ENCODE assay signal across 20 mouse cellular contexts in the genomic region with DNA sequence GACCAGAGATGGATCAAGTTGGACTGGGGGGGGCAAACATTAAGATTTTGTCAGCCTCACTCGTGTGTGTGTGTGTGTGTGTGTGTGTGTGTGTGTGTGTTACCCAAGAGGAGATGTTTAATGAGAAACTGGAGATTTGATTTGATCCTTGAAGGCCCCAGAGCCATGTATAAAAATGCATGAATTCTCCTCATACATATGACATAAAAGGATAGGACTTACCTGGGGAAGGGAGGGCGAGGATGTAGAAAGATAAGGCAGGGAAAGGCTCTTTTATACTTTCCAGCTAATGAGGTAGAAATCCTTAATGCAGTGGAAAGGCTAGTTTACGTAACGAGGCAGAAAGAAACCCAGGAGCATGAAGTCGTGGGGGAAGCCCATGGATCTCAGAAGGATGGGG.
DNase-seq lines count a peak whose midpoint lies in the region; ATAC-seq and TF ChIP-seq lines count a peak whose summit lies in the region.
"Had no signal": no experiment of that assay in that cellular context is flagged by ENCODE, and none has a peak within 500 bp of the region (broad histone marks: within the 10 kb centered on the region; RNA-seq: fewer than 3 reads in every experiment).

No protein-coding gene starts in this region.

- H3K4me2 ChIP-seq in forebrain, embryonic 15.5 days (replicated peaks): no peak overlapping the region
- H3K4me2 ChIP-seq in forebrain, embryonic 12.5 days: no peak overlapping the region
- no peak overlapping the region for H3K4me2 ChIP-seq in midbrain, embryonic 16.5 days (ENCODE audit: low read length)
- H3K4me2 ChIP-seq: embryonic facial prominence, embryonic 12.5 days; heart, embryonic 12.5 days; hindbrain, embryonic 15.5 days had no signal

- H3K4me3 ChIP-seq in forebrain, embryonic 15.5 days: no peak overlapping the region
- no peak overlapping the region for H3K4me3 ChIP-seq in forebrain, embryonic 12.5 days (replicated peaks)
- no peak overlapping the region for H3K4me3 ChIP-seq in layer of hippocampus, adult 2 months
- H3K4me3 ChIP-seq in midbrain, embryonic 16.5 days (ENCODE audit: low read depth, low read length): no peak overlapping the region
- H3K4me3 ChIP-seq: embryonic facial prominence, embryonic 12.5 days; heart, adult 2 months; heart, embryonic 12.5 days; hindbrain, embryonic 15.5 days had no signal

- H3K36me3 ChIP-seq in forebrain, embryonic 15.5 days: no peaks in the 10 kb centered on the region
- no peaks in the 10 kb centered on the region for H3K36me3 ChIP-seq in forebrain, embryonic 12.5 days (replicated peaks)
- no peaks in the 10 kb centered on the region for H3K36me3 ChIP-seq in midbrain, embryonic 16.5 days (ENCODE audit: control insufficient read depth, insufficient read depth, low read length)
- H3K36me3 ChIP-seq: embryonic facial prominence, embryonic 12.5 days; G1E; heart, embryonic 12.5 days; hindbrain, embryonic 15.5 days had no signal

- no peak for TF ChIP-seq POLR2A in brain, embryonic 14.5 days (IDR thresholded peaks at IDR 0.05; ENCODE audit: borderline replicate concordance, extremely low read depth, insufficient read depth, insufficient read length, poor library complexity, severe bottlenecking)

- H3K27ac ChIP-seq in forebrain, embryonic 15.5 days (replicated peaks): peak overlapping the region; percentile 57; the same call in 1 of the 2 replicates
- H3K27ac ChIP-seq in forebrain, embryonic 12.5 days: no peak overlapping the region
- peak overlapping the region; percentile 80; the same call in 1 of the 2 replicates for H3K27ac ChIP-seq in layer of hippocampus, adult 2 months
- peak overlapping the region; percentile 0; the same call in 1 of the 2 replicates for H3K27ac ChIP-seq in midbrain, embryonic 16.5 days (ENCODE audit: low read length)
- H3K27ac ChIP-seq: embryonic facial prominence, embryonic 12.5 days; heart, adult 2 months; hindbrain, embryonic 15.5 days had no signal

- peaks cover 31% of the 10 kb centered on the region for H3K4me1 ChIP-seq in forebrain, embryonic 15.5 days
- H3K4me1 ChIP-seq in forebrain, embryonic 12.5 days: peaks cover 19% of the 10 kb centered on the region
- peaks cover 22% of the 10 kb centered on the region for H3K4me1 ChIP-seq in midbrain, embryonic 16.5 days (ENCODE audit: control insufficient read depth, insufficient read depth, low read length)

- 62% methylated on average over 5 of the region's 5 CpGs for WGBS in forebrain, embryonic 15.5 days
- WGBS in forebrain, embryonic 12.5 days: 66% methylated on average over 5 of the region's 5 CpGs
- 60% methylated on average over 5 of the region's 5 CpGs for WGBS in midbrain, embryonic 16.5 days

- no peak for TF ChIP-seq CTCF in layer of hippocampus, adult 2 months (conservative IDR thresholded peaks at IDR 0.05)
- no peak for TF ChIP-seq CTCF in brain, embryonic 14.5 days (IDR thresholded peaks at IDR 0.05; ENCODE audit: borderline replicate concordance, extremely low read depth, insufficient read depth, insufficient read length)

- H3K27me3 ChIP-seq in forebrain, embryonic 15.5 days: no peaks in the 10 kb centered on the region
- no peaks in the 10 kb centered on the region for H3K27me3 ChIP-seq in forebrain, embryonic 12.5 days
- no peaks in the 10 kb centered on the region for H3K27me3 ChIP-seq in midbrain, embryonic 16.5 days (ENCODE audit: control insufficient read depth, insufficient read depth, low read depth, low read length)
- H3K27me3 ChIP-seq: embryonic facial prominence, embryonic 12.5 days; heart, embryonic 12.5 days; hindbrain, embryonic 15.5 days had no signal

- no peak overlapping the region for H3K9ac ChIP-seq in forebrain, embryonic 15.5 days (replicated peaks)
- H3K9ac ChIP-seq in forebrain, embryonic 12.5 days: no peak overlapping the region
- no peak overlapping the region for H3K9ac ChIP-seq in midbrain, embryonic 16.5 days (ENCODE audit: low read depth, low read length)
- H3K9ac ChIP-seq: embryonic facial prominence, embryonic 12.5 days; forebrain, postnatal 0 days; heart, embryonic 12.5 days; hindbrain, embryonic 15.5 days had no signal

- no peak for ATAC-seq in forebrain, embryonic 15.5 days (replicated peaks)
- no peak for ATAC-seq in forebrain, embryonic 12.5 days (ENCODE audit: low FRiP score)
- peak; percentile 40; the same call in 1 of the 2 replicates for ATAC-seq in midbrain, embryonic 16.5 days
- ATAC-seq: CD4-positive, CD25-positive, alpha-beta regulatory T cell, adult 4 months had no signal

- no peak for DNase-seq in layer of hippocampus, adult 2 months (ENCODE audit: low spot score in 2 of 2)
- DNase-seq in layer of hippocampus, postnatal 14 days (ENCODE audit: low spot score in 2 of 2): no peak
- peak; percentile 31 for DNase-seq in brain, embryonic 14.5 days (ENCODE audit: low read depth)
- DNase-seq in heart, adult 9 months (ENCODE audit: low spot score in 2 of 2): no peak
- DNase-seq: adrenal gland, postnatal 10 days; B cell, adult 2 months; cerebellum, adult 11-12 months; cerebellum, adult 9-10 months; cerebellum, postnatal 25 days; forebrain, postnatal 0 days; gastrocnemius, postnatal 14 days; heart, adult 2 months had no signal

- no peaks in the 10 kb centered on the region for H3K9me3 ChIP-seq in forebrain, embryonic 15.5 days
- no peaks in the 10 kb centered on the region for H3K9me3 ChIP-seq in forebrain, embryonic 12.5 days
- H3K9me3 ChIP-seq in midbrain, embryonic 16.5 days (replicated peaks; ENCODE audit: control insufficient read depth, low read length, poor library complexity, severe bottlenecking): no peaks in the 10 kb centered on the region
- H3K9me3 ChIP-seq: embryonic facial prominence, embryonic 12.5 days; heart, embryonic 12.5 days; hindbrain, embryonic 15.5 days had no signal
